Mouse (Mus musculus) brain, embryonic 18.5 days (tissue): ENCODE results near the gene BC049715.
"Not testable (repeated sequence)": the region's sequence is repeated elsewhere in the genome, so short reads cannot be mapped to it uniquely, and the experiment has no call there.

Experiments
- DNase-seq: peaks from one replicate; pipeline ENCODE4 v3.0.0-alpha.2; 2012; ENCODE audit warnings: low read depth, low spot score

BC049715 gene

GRCm38 (mm10) chr6:136827516-136827880, at the start of gene BC049715:
Gene BC049715, plus strand, starts transcription at chr6:136827626.
- DNase-seq = no peak

GRCm38 (mm10) chr6:136781377-136781986, 45.9 kb upstream of the BC049715 start, which contains the start of gene Gucy2c:
Gene Gucy2c, minus strand, starts transcription at chr6:136781765.
- DNase-seq = no peak

DNA sequence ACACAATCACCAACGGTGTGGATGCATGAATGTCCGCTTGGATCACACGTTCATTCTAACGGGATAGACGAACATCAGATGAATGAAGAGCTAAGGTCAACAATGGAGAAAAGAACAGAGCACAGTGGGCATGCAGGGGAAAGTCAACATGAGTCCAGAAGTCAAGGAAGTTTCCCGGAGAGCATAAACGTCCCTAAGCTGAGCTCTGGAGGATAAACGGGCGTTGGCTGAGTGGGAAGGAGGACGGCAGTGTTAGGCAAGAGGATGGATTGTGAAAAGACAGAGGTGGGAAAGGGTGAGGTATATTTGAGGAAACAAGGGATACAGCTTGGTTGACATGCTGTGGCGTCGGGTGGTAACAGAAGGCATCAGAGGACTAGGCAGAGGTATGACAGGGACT, 45.3 kb upstream of the BC049715 start:
- no peak for DNase-seq

DNA sequence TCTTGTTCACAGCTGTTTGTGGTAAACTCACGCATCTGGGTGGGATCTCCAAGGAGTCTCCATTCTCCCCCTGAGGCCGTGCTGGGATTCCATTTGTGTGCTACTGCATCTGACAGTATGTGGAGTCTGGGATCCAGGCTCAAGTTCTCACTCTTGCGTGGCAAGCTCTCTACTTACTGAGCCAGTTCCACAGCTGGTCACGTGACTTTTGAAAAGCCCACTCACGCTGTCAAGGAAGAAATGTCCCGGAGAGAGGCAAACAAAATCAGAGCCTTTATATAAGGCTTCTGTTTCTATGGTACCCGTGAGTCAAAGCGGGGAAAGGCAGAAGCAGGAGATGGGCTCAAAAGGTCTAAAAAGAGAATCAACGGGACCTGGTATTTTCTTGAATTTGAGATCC, 44.7 kb upstream of the BC049715 start:
- DNase-seq = no peak

DNA sequence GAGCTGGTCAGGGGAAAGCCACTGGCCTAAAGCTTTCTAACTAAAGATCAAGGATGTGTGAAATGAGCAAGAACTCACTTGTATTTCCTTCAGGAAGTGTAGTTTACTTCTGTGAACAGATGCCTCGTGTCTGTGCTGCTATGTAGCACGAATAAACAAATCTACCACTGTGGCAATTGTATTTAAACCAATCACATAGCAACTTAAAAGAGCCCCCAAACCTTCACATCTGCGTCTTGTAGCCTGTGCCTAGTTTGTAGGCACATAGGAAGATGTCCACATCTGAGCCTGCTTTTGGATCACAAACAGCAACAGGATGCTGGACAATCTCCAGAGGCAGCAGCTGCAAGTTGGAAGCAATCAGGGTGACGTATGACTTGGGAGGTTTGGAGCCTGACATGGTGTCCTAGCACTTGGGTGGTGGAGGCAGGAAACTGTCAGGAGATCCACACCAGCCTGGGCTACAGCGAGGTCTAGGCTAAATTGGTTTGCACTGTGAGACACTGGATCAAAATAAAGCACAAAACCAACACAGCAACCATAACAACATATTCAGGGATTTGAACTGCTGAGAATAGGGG, 37.9 kb upstream of the BC049715 start:
- DNase-seq = no peak

GRCm38 (mm10) chr6:136792884-136793758, 34.3 kb upstream of the BC049715 start:
- DNase-seq = no peak

GRCm38 (mm10) chr6:136793831-136794525, 33.4 kb upstream of the BC049715 start:
- DNase-seq = no peak

DNA sequence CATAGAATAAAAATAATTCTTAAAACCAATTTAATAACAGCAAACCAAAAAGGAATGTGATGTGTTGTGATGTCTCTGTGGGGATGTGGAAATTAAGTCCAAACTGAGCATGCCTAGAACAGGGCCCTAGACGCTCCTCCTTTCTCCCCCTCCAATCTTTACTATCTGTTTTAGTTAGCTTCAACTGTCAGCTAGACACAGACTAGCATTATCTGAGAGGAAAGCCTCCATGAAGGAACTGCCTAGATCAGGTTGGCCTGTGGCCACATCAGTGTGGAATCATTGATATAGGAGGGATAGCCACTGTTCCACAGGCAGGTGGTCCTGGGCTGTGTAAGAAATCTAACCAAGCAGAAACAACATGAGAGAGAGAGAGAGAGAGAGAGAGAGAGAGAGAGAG, 32.3 kb upstream of the BC049715 start:
- DNase-seq = no peak

DNA sequence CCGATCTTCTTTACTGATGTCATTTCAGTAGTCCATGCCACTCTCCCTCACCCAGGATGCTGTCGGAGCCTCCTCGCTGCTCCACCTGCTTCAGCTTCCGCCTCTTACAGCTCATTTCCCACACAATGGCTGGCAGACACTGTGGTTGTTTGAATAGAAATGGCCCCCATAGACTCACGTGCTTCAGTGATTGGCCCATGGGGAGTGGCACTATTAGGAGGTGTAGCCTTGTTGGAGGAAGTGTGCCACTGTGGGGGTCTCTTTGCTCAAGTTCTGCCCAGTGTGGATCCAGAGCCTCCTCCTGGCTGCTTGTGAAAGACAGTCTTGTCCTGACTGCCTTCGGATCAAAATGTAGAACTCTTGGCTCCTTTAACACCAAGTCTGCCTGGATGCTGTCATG, 31.6 kb upstream of the BC049715 start:
- DNase-seq = no peak

DNA sequence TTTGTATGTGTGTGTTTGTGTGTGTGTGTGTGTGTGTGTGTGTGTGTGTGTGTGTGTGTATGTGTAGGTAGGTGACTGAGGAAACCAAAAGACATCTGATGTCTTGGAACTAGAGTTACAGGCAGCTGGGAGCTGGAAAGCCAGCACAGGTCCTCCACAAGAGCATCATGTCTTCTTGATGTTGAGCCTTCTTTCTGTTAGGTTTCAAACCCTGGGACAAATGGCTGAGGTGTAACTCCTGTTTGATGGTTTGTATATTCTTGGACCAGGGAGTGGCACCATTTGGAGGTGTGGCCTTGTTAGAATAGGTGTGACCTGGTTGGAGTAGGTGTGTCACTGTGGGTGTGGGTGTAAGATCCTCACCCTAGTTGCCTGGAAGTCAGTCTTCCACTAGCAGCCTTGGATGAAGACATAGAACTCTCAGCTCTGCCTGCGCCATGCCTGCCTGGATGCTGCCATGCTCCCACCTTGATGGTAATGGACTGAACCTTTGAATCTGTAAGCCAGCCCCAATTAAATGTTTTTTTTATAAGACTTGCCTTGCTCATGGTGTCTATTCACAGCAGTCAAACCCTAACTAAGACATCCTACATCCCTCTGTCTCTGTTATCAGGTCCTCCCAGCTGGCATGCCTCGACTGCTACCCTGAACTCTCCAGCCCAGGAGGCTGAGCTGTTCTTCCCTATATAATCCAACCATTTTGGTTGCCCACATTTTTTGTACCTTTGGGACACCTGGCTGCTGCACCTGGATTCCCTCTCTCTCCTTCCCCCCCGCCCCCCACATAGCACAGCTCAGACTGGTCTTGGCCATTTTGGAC, 29.3 kb upstream of the BC049715 start:
- DNase-seq = not testable (repeated sequence)

GRCm38 (mm10) chr6:136800710-136801109, 26.7 kb upstream of the BC049715 start:
- DNase-seq = no peak

GRCm38 (mm10) chr6:136801274-136801673, 26.2 kb upstream of the BC049715 start:
- no peak for DNase-seq

DNA sequence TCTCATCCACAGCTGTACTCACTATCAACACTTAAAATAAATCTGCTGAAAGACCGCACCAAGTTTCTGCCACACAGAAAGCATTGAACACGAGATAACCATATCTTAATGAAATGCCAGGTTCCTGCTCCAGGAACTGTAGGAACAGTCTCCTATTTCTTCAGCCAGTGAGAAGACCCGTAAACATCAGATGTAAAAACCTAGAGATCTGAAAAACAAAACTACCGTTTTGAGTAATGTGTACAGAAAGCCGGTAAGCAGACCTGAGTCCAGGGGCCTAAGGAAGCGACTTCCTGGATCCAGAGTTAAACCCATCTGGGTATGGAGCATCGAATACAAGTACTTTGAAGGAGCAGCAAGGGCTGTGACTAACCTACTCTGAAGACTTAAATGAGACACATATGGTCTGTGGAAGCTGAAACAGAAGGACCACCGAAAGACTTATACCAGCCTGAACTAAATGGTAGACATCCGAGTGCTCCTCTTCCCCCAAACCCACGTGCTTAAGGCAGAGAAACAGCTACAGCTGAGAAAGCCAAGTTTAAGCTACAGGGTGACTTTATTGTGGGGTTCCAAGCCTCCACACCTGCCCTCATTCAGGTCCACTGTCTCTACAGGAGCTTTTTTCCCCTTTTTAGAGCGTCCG, 24.2 kb upstream of the BC049715 start:
- no peak for DNase-seq

DNA sequence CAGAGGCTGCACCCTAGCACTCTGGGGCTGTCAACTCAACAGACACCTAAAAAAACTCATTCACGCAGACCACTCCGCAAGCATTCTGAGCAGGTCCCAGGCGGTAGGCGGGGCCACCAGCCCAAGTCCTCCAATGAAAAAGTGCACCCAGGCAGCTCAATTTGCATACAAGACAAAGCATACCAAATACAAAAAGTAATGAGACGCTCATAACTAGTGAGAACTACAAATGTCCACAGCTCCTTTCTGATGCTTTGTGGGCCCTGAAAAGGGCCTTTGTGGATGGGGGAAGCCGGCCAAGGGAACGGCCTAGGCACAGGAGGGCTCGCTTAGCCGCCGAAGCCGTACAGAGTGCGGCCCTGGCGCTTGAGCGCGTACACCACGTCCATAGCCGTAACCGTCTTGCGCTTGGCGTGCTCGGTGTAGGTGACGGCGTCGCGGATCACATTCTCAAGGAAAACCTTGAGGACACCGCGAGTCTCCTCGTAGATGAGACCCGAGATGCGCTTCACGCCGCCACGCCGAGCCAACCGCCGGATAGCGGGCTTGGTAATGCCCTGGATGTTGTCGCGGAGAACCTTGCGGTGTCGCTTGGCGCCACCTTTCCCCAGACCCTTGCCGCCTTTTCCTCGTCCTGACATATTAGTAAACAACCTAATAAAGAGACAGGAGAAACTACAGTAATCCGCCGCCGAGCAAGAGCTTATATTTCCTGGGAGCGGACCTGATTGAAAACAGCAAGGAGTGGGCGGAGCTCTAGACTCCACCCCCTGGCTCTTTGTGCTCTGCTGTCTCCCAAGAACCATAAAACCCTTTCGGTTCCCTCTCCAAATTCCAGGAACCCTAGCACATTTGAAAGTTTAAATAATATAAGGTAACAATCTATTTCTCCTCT, 23.4 kb upstream of the BC049715 start, which contains the start of gene Hist4h4:
Gene Hist4h4, minus strand, starts transcription at position 677 of the 895 bp plus-strand sequence.
- peak; percentile 88 for DNase-seq

- no peak for DNase-seq
Measured at GRCm38 (mm10) chr6:136804705-136805408, 22.6 kb upstream of the BC049715 start.

DNA sequence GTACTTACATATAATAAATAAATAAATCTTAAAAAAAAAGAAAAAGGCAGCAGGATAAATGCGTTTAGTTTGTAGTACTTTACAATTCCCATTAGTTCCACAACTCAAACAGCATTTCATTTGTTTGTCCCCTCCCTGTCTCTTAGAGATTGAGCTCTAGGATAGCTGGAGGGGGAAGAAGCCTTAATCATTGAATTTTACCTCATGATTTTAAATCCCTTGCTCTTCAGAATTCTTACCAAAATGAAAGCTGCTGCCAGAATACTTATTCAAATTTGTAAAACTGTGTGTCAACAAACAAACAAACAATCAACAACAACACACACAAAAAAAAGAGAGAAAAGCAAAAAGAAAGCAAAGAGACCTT, 22.0 kb upstream of the BC049715 start:
- no peak for DNase-seq

DNA sequence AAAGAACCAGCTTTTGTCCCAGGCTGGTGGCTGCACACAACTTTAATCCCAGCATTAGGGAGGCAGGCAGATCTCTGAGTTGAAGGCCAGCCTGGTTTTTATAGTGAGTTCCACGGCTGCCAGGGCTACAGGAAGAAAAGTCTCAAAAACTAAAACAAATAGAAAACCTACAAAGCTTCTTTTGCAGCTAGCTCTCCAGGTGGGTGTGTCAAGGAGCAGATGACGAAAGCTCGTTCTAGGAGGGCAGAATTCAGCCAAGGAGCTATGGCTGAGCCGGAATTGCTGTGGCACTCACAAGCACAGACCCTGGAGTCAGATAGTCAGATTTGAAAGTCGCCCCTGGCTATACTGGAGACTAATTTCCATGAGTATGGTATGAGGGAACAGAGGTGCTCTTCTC, 20.6 kb upstream of the BC049715 start:
- no peak for DNase-seq

DNA sequence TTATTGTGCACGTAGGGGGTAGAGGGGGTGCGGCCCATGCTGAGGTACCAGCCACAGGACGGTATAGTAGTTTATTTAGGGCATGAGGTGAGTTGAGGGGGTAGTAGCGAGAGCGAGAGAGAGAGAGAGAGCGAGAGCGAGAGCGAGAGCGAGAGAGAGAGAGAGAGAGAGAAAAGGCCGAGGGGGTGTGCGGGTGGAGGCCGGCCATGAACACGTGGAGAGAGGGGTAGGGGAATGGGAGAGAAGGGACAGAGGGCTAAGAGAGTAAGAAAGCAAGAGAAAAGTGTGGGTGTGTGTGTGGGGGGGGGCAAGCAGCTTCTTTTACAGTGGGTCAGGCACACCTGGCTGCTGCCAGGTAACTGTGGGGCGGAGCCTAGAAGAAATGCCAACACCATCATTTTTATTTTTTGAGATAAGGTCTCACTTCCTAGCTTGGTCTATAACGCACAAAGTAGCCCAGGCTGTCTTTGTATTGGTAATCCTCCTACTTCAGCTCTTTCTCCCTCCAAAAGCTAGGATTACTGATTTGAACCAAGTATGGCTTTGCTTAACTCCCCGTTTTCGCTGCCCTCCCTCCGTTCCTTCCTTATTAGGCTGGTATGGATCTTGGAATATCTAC, 19.9 kb upstream of the BC049715 start:
- DNase-seq = no peak

GRCm38 (mm10) chr6:136808014-136808417, 19.4 kb upstream of the BC049715 start, which contains the start of gene H2afj:
Gene H2afj, plus strand, starts transcription at chr6:136808244.
- DNase-seq = peak; percentile 87
